ENCODE assay signal across 8 mouse cellular contexts in genomic region chr11:97574551-97575051, GRCm38 (mm10). TPM values are rescaled to one million over a fixed set of nuclear protein-coding genes. Genes with fewer than 3 reads are reported as not detected.
DNase-seq lines count a peak whose midpoint lies in the region; ATAC-seq lines count a peak whose summit lies in the region.

No protein-coding gene starts in this region.

- H3K4me2 ChIP-seq in intestine, embryonic 14.5 days (ENCODE audit: low read length): peak overlapping the region; percentile 98
- peak overlapping the region; percentile 83 for H3K4me2 ChIP-seq in neural tube, embryonic 12.5 days (replicated peaks)

- H3K27me3 ChIP-seq in megakaryocyte, embryonic 14.5 days (replicated peaks): peaks cover 100% of the 10 kb centered on the region
- H3K27me3 ChIP-seq in intestine, embryonic 14.5 days (replicated peaks; ENCODE audit: control insufficient read depth, insufficient read depth, low read length): peaks cover 68% of the 10 kb centered on the region
- H3K27me3 ChIP-seq in neural tube, embryonic 12.5 days (replicated peaks): peaks cover 51% of the 10 kb centered on the region

- peak overlapping the region; percentile 46 for H3K9ac ChIP-seq in intestine, embryonic 14.5 days (ENCODE audit: low read length)
- H3K9ac ChIP-seq in neural tube, embryonic 12.5 days: peak overlapping the region; percentile 93

- no peaks in the 10 kb centered on the region for H3K9me3 ChIP-seq in megakaryocyte, embryonic 14.5 days
- H3K9me3 ChIP-seq in intestine, embryonic 14.5 days (ENCODE audit: control insufficient read depth, low read length): no peaks in the 10 kb centered on the region
- H3K9me3 ChIP-seq in neural tube, embryonic 12.5 days: no peaks in the 10 kb centered on the region

- peaks cover 19% of the 10 kb centered on the region for H3K4me1 ChIP-seq in megakaryocyte, embryonic 14.5 days
- H3K4me1 ChIP-seq in intestine, embryonic 14.5 days (replicated peaks; ENCODE audit: control insufficient read depth, insufficient read depth, low read length): peaks cover 12% of the 10 kb centered on the region
- peaks cover 67% of the 10 kb centered on the region for H3K4me1 ChIP-seq in neural tube, embryonic 12.5 days

- ATAC-seq in megakaryocyte, adult 5-6 weeks (ENCODE audit: poor library complexity, severe bottlenecking): no peak
- ATAC-seq in intestine, embryonic 14.5 days (replicated peaks; ENCODE audit: low FRiP score, low TSS enrichment, low read depth): no peak
- peak; percentile 48 for ATAC-seq in neural tube, embryonic 12.5 days (ENCODE audit: low FRiP score, low read depth)

- H3K27ac ChIP-seq in intestine, embryonic 14.5 days (ENCODE audit: low read depth): no peak overlapping the region
- peak overlapping the region; percentile 81 for H3K27ac ChIP-seq in neural tube, embryonic 12.5 days

- H3K36me3 ChIP-seq in megakaryocyte, embryonic 14.5 days (replicated peaks; ENCODE audit: low read length): no peaks in the 10 kb centered on the region
- H3K36me3 ChIP-seq in intestine, embryonic 14.5 days (ENCODE audit: control insufficient read depth, insufficient read depth, low read length): no peaks in the 10 kb centered on the region
- no peaks in the 10 kb centered on the region for H3K36me3 ChIP-seq in neural tube, embryonic 12.5 days

- H3K4me3 ChIP-seq in megakaryocyte, embryonic 14.5 days (replicated peaks): peak overlapping the region; percentile 91
- H3K4me3 ChIP-seq in intestine, embryonic 14.5 days (ENCODE audit: low read depth, low read length): peak overlapping the region; percentile 68
- H3K4me3 ChIP-seq in neural tube, embryonic 12.5 days: peak overlapping the region; percentile 59

- DNase-seq in adrenal gland, postnatal 14 days: peak; percentile 21
- DNase-seq in adrenal gland, postnatal 4 days (ENCODE audit: low spot score in 2 of 2): no peak
- no peak for DNase-seq in intestine, embryonic 14.5 days (ENCODE audit: low spot score)
- no peak for DNase-seq in c-Kit-positive CD71-positive TER-119-positive erythroid progenitor cells, embryonic 14.5 days (ENCODE audit: low spot score)
- DNase-seq in embryo, embryonic 10 days (ENCODE audit: low spot score): no peak

- WGBS in intestine, embryonic 14.5 days: under 1% methylated on average over 30 of the region's 43 CpGs
- WGBS in neural tube, embryonic 12.5 days: 2% methylated on average over 41 of the region's 43 CpGs

RNA-seq across cellular contexts. Expression of gene Srcin1, which starts 1.4 kb away (rescaled TPM):
- total RNA-seq in adrenal gland, postnatal 14 days (2021): 9.2 and 10.1 TPM in 2 replicates
- 10 to 100 TPM; 12.0 to 14.3 TPM for total RNA-seq in adrenal gland, postnatal 4 days (2021)
- polyA plus RNA-seq in megakaryocyte, embryonic 14.5 days (2012; ENCODE audit: insufficient read depth, low replicate concordance): 0.03 TPM in 1 of 2 replicates, not detected in the other
- total RNA-seq in megakaryocyte, adult 5-6 weeks (2015): not detected in 2 replicates
- total RNA-seq in megakaryocyte, adult 5-6 weeks (2017): not detected in 2 replicates
- 0.16 and 0.30 TPM in 2 replicates for polyA plus RNA-seq in intestine, embryonic 14.5 days (2014; fragmentation: Nextera tagmentation; extraction: Ambion mirVana)
- polyA plus RNA-seq in neural tube, embryonic 12.5 days (2016; fragmentation: Nextera tagmentation; extraction: Ambion mirVana): 6.4 and 7.9 TPM in 2 replicates

RNA-seq across cellular contexts. Expression of gene Epop, which starts 54.9 kb away (rescaled TPM):
- 6.3 and 6.4 TPM in 2 replicates for total RNA-seq in adrenal gland, postnatal 14 days (2021)
- 1 to 10 TPM; 4.2 to 4.7 TPM for total RNA-seq in adrenal gland, postnatal 4 days (2021)
- 44.1 and 83.5 TPM in 2 replicates for polyA plus RNA-seq in megakaryocyte, embryonic 14.5 days (2012; ENCODE audit: insufficient read depth, low replicate concordance)
- 0.18 and 1.2 TPM in 2 replicates for total RNA-seq in megakaryocyte, adult 5-6 weeks (2015)
- 0.40 TPM in 1 of 2 replicates, not detected in the other for total RNA-seq in megakaryocyte, adult 5-6 weeks (2017)
- 3.1 and 3.6 TPM in 2 replicates for polyA plus RNA-seq in intestine, embryonic 14.5 days (2014; fragmentation: Nextera tagmentation; extraction: Ambion mirVana)
- 13.6 and 15.1 TPM in 2 replicates for polyA plus RNA-seq in neural tube, embryonic 12.5 days (2016; fragmentation: Nextera tagmentation; extraction: Ambion mirVana)

Comparison
In these comparisons a context has a peak if more than half of its experiments do, and no peak if none do; other contexts are left out.
1. RNA of gene Srcin1, which starts 1.4 kb away (total RNA-seq): 12.0 to 14.3 TPM in adrenal gland, postnatal 4 days and 9.2 to 10.1 TPM in adrenal gland, postnatal 14 days; not detected in megakaryocyte, adult 5-6 weeks; every median in the first group is over 10 times any median in the second.
2. Peak in every context shown above with its lines, with median percentiles within 50 percentile points of each other: H3K4me3 ChIP-seq.